Mouse (Mus musculus): ENCODE results near the gene Arhgap15. TPM values are rescaled to one million over a fixed set of nuclear protein-coding genes. Genes with fewer than 3 reads are reported as not detected.

The Arhgap15 gene
- polyA plus RNA-seq, 1 experiment from 2014 or later = 0.38 TPM

DNA sequence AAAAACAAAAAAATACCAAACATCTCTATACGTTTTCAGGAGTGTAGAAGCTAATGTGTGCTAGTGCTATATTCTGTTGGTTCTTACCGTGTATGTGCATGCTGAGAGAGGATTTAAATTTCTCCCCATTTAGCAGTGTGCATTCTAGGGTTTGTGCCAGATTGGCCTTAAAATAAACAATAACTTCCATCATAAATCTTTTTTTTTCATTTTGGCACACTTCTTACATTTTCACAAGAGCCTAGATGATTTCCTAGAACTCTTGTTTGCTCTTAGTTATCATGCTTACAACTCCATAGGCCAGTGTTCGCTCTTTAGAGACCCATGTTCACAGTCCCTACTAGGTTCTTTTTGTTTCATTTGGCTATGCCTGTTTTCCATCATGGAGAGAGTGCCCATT, 362.7 kb downstream of the Arhgap15 start:
- WGBS = 88% methylated on average over 3 of the region's 3 CpGs
- no peak overlapping the region for H3K27ac ChIP-seq
- no peaks in the 10 kb centered on the region for H3K36me3 ChIP-seq (replicated peaks)
- no peak overlapping the region for H3K4me3 ChIP-seq (replicated peaks)
- no peak overlapping the region for H3K4me2 ChIP-seq
- ATAC-seq (ENCODE audit: low FRiP score) = no peak
- no peaks in the 10 kb centered on the region for H3K27me3 ChIP-seq
- no peak overlapping the region for H3K9ac ChIP-seq
- H3K4me1 ChIP-seq = no peaks in the 10 kb centered on the region
- no peaks in the 10 kb centered on the region for H3K9me3 ChIP-seq

DNA sequence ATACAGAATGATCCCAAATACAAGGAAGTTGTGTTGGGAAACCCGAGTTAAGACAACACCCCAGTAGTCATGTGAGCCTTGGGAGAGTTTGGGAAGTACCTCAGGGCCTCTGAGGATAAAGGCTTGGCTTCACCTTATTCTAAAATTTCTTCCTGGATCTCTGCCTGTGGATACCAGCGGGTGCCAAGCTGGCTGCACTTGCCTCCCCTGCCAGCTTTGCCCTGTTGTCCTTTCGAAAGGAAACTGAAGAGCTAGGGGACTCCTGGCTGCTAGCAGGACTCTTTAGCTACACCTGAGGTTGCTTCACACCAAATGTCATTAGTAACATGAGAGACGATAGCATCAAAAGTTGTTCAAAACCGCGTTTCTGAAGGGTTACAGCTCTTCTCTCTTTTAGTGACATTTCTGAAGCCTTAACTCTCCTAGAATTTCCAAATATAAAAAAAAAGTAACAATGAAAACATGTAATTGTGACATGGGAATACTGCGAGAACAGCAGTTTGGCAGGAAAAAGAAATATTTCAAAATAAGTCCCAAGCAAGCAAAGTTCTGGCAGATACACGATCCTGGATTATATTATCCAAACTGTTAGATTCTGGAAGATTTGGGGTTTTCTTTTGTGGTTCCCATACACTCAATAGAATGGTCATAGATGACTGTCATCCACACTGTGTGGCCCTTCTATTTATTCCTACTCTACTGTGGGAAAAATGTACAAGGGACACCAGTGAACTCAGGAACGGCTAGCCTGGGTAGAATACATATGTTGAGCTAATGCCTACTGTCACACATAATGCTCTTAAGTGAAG, 364.6 kb downstream of the Arhgap15 start:
- Histone ChIP-seq H3K9me3 (no peaks in the 10 kb centered on the region), H3K36me3 (replicated peaks) (no peaks in the 10 kb centered on the region), H3K27me3 (no peaks in the 10 kb centered on the region), H3K9ac (no peak overlapping the region), H3K4me1 (no peaks in the 10 kb centered on the region), H3K4me2 (no peak overlapping the region), H3K27ac (no peak overlapping the region), H3K4me3 (replicated peaks) (no peak overlapping the region)
- 88% methylated on average over 9 of the region's 9 CpGs for WGBS
- ATAC-seq (ENCODE audit: low FRiP score) = no peak

DNA sequence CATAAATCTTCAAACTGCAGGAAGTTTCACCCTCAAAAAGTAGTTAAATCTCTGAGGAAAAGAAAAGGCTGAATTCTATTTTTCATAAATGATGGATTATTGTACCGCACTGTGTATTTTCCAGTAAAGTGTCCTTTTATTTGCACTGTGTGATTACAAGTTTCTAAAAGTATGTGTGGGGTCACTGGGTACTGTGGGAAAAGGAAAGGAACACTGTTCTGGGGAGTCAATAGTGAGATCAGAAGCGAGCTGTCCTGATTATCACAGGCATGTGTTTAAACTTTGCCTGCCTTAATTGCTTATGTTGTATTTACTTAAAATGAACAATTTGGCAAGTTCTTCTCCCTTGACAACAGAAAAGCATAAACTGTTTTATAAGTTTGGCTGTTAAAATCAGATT, 365.7 kb downstream of the Arhgap15 start:
- H3K27me3 ChIP-seq = no peaks in the 10 kb centered on the region
- H3K4me3 ChIP-seq (replicated peaks) = no peak overlapping the region
- H3K27ac ChIP-seq = no peak overlapping the region
- H3K9ac ChIP-seq = no peak overlapping the region
- ATAC-seq (ENCODE audit: low FRiP score) = no peak
- no peaks in the 10 kb centered on the region for H3K9me3 ChIP-seq
- no peaks in the 10 kb centered on the region for H3K36me3 ChIP-seq (replicated peaks)
- 63% methylated on average over 2 of the region's 2 CpGs for WGBS
- H3K4me1 ChIP-seq = no peaks in the 10 kb centered on the region
- H3K4me2 ChIP-seq = no peak overlapping the region

DNA sequence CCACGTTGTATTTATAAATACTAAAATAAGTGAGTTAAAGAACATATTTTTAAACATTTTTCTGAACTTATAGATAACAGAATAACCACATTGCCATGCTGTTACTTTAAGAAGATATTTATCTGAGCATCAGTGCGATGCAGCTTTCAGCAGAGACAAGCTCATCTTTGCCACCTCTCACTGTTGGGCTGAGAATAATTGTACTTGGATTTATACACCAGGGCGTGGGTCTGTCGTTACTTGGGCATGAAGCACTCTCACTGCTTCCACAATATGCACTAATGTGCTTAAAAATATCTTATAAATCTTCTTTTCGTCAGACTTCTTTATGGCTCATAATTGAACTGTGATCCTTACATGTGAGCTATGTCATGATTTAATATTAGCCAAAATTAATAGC, 372.5 kb downstream of the Arhgap15 start:
- Histone ChIP-seq H3K4me3 (replicated peaks) (no peak overlapping the region), H3K4me2 (no peak overlapping the region), H3K36me3 (replicated peaks) (no peaks in the 10 kb centered on the region), H3K4me1 (no peaks in the 10 kb centered on the region), H3K27ac (no peak overlapping the region), H3K27me3 (no peaks in the 10 kb centered on the region), H3K9me3 (no peaks in the 10 kb centered on the region), H3K9ac (no peak overlapping the region)
- no peak for ATAC-seq (ENCODE audit: low FRiP score)
- WGBS = 87% methylated on average over 5 of the region's 5 CpGs

DNA sequence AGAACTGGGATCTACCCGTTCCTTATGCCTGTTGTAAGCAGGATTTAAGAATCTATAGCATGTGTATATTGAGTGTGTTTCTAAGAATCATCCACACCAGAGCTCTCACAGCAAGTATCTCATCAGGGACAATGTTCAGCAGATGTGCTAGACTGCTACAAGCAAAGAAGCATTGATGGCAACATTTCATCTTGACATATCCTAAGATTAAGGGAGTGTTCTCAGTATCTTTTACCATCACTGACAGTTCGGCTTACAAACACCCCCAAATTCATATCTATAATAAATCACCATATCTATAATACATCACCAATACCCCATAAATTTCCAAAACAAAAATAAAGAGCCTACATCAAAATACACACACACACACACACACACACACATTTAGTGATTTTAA, 374.6 kb downstream of the Arhgap15 start:
- WGBS = 81% methylated on average over 2 of the region's 2 CpGs
- H3K27me3 ChIP-seq = no peaks in the 10 kb centered on the region
- H3K27ac ChIP-seq = no peak overlapping the region
- H3K9ac ChIP-seq = no peak overlapping the region
- no peak overlapping the region for H3K4me2 ChIP-seq
- no peaks in the 10 kb centered on the region for H3K9me3 ChIP-seq
- ATAC-seq (ENCODE audit: low FRiP score) = no peak
- H3K4me1 ChIP-seq = no peaks in the 10 kb centered on the region
- H3K4me3 ChIP-seq (replicated peaks) = no peak overlapping the region
- H3K36me3 ChIP-seq (replicated peaks) = no peaks in the 10 kb centered on the region

DNA sequence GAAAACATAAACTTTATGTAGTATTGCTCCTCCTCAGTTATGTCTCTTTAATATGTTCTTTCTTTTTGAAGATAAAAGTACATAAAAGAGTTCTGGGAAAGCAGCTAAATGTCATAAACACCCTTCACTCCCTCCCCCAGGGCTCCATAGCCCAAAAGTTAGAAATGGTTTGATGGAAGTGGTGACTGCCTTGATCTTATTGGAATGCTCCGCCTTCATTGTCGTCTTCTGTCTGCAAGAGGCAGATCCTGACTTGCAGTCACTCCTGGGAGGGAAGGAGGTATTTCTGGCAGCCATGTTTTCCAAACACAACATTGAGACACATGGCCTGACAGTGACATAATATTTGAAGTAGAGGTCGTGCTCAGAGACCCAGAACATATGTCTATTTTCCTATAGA, 375.5 kb downstream of the Arhgap15 start:
- no peak overlapping the region for H3K4me3 ChIP-seq (replicated peaks)
- 77% methylated on average over 3 of the region's 3 CpGs for WGBS
- H3K36me3 ChIP-seq (replicated peaks) = no peaks in the 10 kb centered on the region
- H3K27me3 ChIP-seq = no peaks in the 10 kb centered on the region
- no peak overlapping the region for H3K9ac ChIP-seq
- H3K4me2 ChIP-seq = no peak overlapping the region
- ATAC-seq (ENCODE audit: low FRiP score) = no peak
- H3K9me3 ChIP-seq = no peaks in the 10 kb centered on the region
- H3K4me1 ChIP-seq = no peaks in the 10 kb centered on the region
- H3K27ac ChIP-seq = no peak overlapping the region

DNA sequence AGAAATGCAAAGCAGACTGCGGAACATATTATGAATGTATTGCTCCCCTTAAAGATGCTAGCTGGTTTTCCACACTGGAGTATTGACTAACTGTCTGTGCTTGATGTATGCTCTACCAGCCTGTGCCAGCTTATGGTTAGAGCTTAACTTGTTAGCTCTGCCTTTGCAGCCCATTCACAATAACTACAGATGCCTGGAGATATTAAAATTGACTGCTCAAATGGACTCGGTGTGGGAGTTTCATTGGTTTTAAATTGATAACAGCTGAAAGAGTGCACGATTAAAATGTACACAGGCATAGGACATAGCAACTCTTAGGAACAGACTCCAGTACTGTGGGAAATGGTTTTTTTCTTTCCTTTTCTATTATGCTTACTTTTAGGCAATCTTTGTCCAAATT, 376.1 kb downstream of the Arhgap15 start:
- Histone ChIP-seq H3K4me3 (replicated peaks) (no peak overlapping the region), H3K27ac (no peak overlapping the region), H3K27me3 (no peaks in the 10 kb centered on the region), H3K9me3 (no peaks in the 10 kb centered on the region), H3K36me3 (replicated peaks) (no peaks in the 10 kb centered on the region), H3K4me1 (no peaks in the 10 kb centered on the region), H3K9ac (no peak overlapping the region), H3K4me2 (no peak overlapping the region)
- no peak for ATAC-seq (ENCODE audit: low FRiP score)
- WGBS = 92% methylated on average over 3 of the region's 3 CpGs

DNA sequence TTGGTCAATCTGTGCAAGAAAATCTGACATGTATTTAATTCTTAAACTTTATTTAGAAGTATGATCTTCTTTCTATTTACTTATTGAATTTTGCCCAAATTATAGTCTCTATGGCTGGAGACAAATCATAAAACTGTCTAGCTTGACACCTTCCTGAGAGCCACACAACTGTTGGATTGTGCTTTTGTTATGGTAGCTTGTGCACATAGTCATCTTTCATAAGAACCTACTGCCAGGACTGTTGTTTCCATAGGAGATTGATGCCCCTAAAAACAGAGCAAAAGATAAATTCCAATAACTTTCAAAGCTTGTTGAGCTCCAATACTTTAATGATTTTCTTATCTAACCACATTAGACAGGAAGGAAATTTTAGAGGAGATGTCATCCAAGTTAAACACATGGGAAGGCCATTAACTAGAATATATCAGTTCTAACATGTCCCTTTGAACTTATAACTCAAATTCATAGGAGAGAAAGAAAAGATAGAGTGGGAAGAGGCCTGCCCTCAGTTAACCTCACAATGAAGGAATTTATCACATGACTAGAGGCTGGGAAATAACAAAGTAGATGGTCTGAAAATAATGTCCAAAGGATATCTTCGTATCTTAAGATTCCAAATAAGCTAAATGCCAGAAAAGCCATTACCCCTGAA, 377.5 kb downstream of the Arhgap15 start:
- H3K4me3 ChIP-seq (replicated peaks) = no peak overlapping the region

DNA sequence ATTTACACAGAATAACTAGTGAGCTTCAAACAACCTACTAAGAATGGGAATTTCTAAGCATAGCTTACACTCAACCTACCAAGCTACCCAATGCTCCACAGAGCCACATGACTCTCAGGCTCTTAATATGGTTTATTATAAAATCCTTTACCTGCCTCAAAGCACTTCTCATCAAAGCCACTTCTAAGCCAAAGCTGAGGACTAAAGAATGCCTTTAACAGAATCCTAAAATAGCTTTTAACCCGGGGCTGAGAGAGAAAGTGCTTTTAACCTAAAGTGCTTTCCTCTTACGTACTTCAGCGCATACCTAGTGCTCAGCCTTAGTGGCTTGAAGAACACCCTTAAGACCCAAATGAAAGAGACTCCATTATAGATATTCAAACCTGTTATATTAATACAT, 380.9 kb downstream of the Arhgap15 start:
- H3K9me3 ChIP-seq = no peaks in the 10 kb centered on the region
- H3K4me3 ChIP-seq (replicated peaks) = no peak overlapping the region
- no peaks in the 10 kb centered on the region for H3K4me1 ChIP-seq
- no peak for ATAC-seq (ENCODE audit: low FRiP score)
- no peak overlapping the region for H3K4me2 ChIP-seq
- H3K27ac ChIP-seq = no peak overlapping the region
- 83% methylated on average over 3 of the region's 3 CpGs for WGBS
- H3K27me3 ChIP-seq = no peaks in the 10 kb centered on the region
- H3K36me3 ChIP-seq (replicated peaks) = no peaks in the 10 kb centered on the region
- no peak overlapping the region for H3K9ac ChIP-seq

More for the DNA sequence above, 377.5 kb downstream of the Arhgap15 start:
- Histone ChIP-seq H3K27ac (no peak overlapping the region), H3K9me3 (no peaks in the 10 kb centered on the region), H3K27me3 (no peaks in the 10 kb centered on the region), H3K4me1 (no peaks in the 10 kb centered on the region), H3K9ac (no peak overlapping the region), H3K36me3 (replicated peaks) (no peaks in the 10 kb centered on the region), H3K4me2 (no peak overlapping the region)
- ATAC-seq (ENCODE audit: low FRiP score) = no peak
- 89% methylated on average over 1 of the region's 1 CpGs for WGBS

DNA sequence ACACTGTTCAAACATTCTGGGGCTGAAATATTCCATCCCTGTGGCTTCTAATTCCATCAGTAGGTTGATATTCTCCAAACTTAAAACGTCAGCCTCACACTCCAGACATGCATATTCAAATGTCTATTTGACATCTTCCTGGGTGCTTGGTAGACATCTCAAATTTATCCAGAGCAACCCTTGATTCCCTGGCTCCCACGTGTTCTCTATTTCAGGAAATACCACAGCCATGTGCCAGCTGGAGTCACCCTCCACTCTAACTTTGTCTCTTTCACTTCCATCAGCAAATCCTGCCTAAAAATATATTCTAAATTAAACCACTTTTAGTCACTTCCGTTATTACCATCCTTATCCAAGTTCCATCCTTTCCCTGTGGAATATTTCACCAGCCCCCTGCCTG, 382.6 kb downstream of the Arhgap15 start:
- no peak overlapping the region for H3K4me3 ChIP-seq (replicated peaks)
- no peaks in the 10 kb centered on the region for H3K27me3 ChIP-seq
- no peaks in the 10 kb centered on the region for H3K9me3 ChIP-seq
- H3K36me3 ChIP-seq (replicated peaks) = no peaks in the 10 kb centered on the region
- 87% methylated on average over 3 of the region's 3 CpGs for WGBS
- ATAC-seq (ENCODE audit: low FRiP score) = no peak
- no peak overlapping the region for H3K9ac ChIP-seq
- H3K4me2 ChIP-seq = no peak overlapping the region
- H3K4me1 ChIP-seq = no peaks in the 10 kb centered on the region
- H3K27ac ChIP-seq = no peak overlapping the region

DNA sequence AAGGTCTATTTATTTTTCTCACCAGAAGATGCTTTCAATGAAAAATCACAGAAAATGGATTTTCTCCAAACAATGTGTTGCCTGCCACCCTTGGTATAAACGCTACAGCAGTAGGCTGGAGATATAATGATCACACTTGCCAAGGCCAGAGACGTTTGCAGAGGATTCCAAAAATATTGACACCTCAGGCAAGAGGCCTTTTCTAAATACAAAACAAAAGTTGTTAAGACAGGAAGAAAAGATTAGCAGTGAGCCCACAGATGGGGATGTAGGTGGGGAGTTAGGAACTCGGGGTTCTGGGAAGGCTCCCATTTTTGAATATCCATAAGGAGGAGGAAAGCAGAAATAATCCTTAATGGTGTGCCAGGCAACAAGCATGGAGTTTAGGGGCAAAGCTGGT, 386.2 kb downstream of the Arhgap15 start:
- no peak overlapping the region for H3K4me3 ChIP-seq (replicated peaks)
- H3K9me3 ChIP-seq = no peaks in the 10 kb centered on the region
- no peaks in the 10 kb centered on the region for H3K27me3 ChIP-seq
- no peak for ATAC-seq (ENCODE audit: low FRiP score)
- WGBS = 72% methylated on average over 3 of the region's 3 CpGs
- H3K9ac ChIP-seq = no peak overlapping the region
- no peaks in the 10 kb centered on the region for H3K4me1 ChIP-seq
- no peaks in the 10 kb centered on the region for H3K36me3 ChIP-seq (replicated peaks)
- no peak overlapping the region for H3K27ac ChIP-seq
- no peak overlapping the region for H3K4me2 ChIP-seq

DNA sequence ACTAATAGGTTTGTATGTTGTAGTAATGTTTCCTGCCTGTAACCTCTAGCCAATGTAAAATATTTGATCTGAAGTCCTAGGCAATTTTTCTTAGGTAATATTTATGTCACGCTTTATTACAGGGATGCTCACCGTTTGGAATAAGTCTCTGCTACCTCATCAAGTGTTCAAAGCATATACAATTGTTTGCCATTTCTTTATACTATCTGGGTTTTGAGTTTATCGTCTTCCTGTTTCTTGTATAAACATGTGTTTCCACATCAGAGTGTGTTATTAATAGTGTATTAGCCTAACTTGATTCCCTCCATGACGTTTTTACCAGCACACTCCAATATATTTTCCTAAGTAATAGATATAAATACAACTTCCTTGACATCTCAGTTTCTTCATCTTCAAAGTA, 391.8 kb downstream of the Arhgap15 start:
- no peaks in the 10 kb centered on the region for H3K4me1 ChIP-seq
- no peak overlapping the region for H3K4me3 ChIP-seq (replicated peaks)
- H3K4me2 ChIP-seq = no peak overlapping the region
- H3K27me3 ChIP-seq = no peaks in the 10 kb centered on the region
- no peak overlapping the region for H3K27ac ChIP-seq
- no peak for ATAC-seq (ENCODE audit: low FRiP score)
- no peaks in the 10 kb centered on the region for H3K36me3 ChIP-seq (replicated peaks)
- WGBS = 93% methylated on average over 4 of the region's 4 CpGs
- no peaks in the 10 kb centered on the region for H3K9me3 ChIP-seq
- no peak overlapping the region for H3K9ac ChIP-seq

DNA sequence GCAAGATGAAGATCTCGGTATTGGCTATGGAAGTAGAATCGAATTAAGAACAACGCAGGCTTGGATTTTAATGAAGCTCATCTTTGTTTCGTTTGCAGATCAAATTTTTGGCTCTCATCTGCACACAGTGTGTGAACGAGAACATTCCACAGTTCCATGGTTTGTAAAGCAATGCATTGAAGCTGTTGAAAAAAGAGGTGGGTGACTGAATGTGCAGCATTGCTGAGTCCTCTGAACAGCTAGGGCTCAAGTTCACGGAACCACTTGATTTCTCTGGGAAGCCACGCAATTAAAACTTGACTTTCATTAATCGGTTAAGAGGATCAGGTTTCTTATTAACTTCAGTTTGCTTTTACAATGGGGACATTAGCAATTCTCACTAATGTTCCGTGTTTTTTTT, 393.5 kb downstream of the Arhgap15 start:
- no peaks in the 10 kb centered on the region for H3K36me3 ChIP-seq (replicated peaks)
- H3K27ac ChIP-seq = no peak overlapping the region
- H3K9ac ChIP-seq = no peak overlapping the region
- no peak overlapping the region for H3K4me2 ChIP-seq
- H3K9me3 ChIP-seq = no peaks in the 10 kb centered on the region
- no peak for ATAC-seq (ENCODE audit: low FRiP score)
- H3K4me3 ChIP-seq (replicated peaks) = no peak overlapping the region
- 77% methylated on average over 9 of the region's 9 CpGs for WGBS
- no peaks in the 10 kb centered on the region for H3K4me1 ChIP-seq
- no peaks in the 10 kb centered on the region for H3K27me3 ChIP-seq
